Mouse (Mus musculus) hindbrain, embryonic 16.5 days (tissue): ENCODE measurements around the gene Hoxa10. TPM values are rescaled to one million over a fixed set of nuclear protein-coding genes. Genes with fewer than 3 reads are reported as not detected.

Experiments
- ATAC-seq: fragments of 200-750 bp; cut with Nextera tagmentation; 2 replicates; pipeline ENCODE4 v1.8.0; 2017; ENCODE audit warnings: moderate TSS enrichment, moderate library complexity
- H3K27ac ChIP-seq: fragments of 300-500 bp; sonication (generic); 2 replicates; pipeline ENCODE4 v1.5.1; 2014; ENCODE audit warnings: low read depth, mild to moderate bottlenecking, control low read depth, low read length, moderate library complexity
- H3K27me3 ChIP-seq: fragments of 300-500 bp; sonication (generic); replicated peaks from 2 replicates; pipeline ENCODE4 v1.6.1; 2014; ENCODE audit warnings: low read length; ENCODE audit not compliant: control insufficient read depth, insufficient read depth
- H3K36me3 ChIP-seq: fragments of 300-500 bp; sonication (generic); 2 replicates; pipeline ENCODE4 v1.6.1; 2014; ENCODE audit warnings: mild to moderate bottlenecking, low read length, moderate library complexity, mixed read lengths; ENCODE audit not compliant: control insufficient read depth, insufficient read depth
- H3K4me1 ChIP-seq: fragments of 300-500 bp; sonication (generic); 2 replicates; pipeline ENCODE4 v1.6.1; 2014; ENCODE audit warnings: low read depth, low read length; ENCODE audit not compliant: control insufficient read depth, insufficient read depth
- H3K4me2 ChIP-seq: fragments of 300-500 bp; sonication (generic); 2 replicates; pipeline ENCODE4 v1.6.1; 2014; ENCODE audit warnings: mild to moderate bottlenecking, low read length, control low read depth, moderate library complexity
- H3K4me3 ChIP-seq: fragments of 300-500 bp; sonication (generic); 2 replicates; pipeline ENCODE4 v1.5.1; 2014; ENCODE audit warnings: mild to moderate bottlenecking, low read length, control low read depth, moderate library complexity
- H3K9ac ChIP-seq: fragments of 300-500 bp; sonication (generic); 2 replicates; pipeline ENCODE4 v1.6.1; 2014; ENCODE audit warnings: low read depth, mild to moderate bottlenecking, control low read depth, low read length, moderate library complexity
- H3K9me3 ChIP-seq: fragments of 300-500 bp; sonication (generic); 2 replicates; pipeline ENCODE4 v1.6.1; 2014; ENCODE audit warnings: mild to moderate bottlenecking, low read length, moderate library complexity; ENCODE audit not compliant: control insufficient read depth
- WGBS: fragments of 180-500 bp; shearing (Covaris S2); extraction: QIAGEN DNeasy Blood & Tissue Kit; methylation state at CpG from one replicate; pipeline ENCODE4 v1.1.7; 2014; 5-methylcytosine and 5-hydroxymethylcytosine counted together
- polyA plus RNA-seq: library from polyadenylated mRNA; unstranded; fragments of >200 nt; fragmentation: Nextera tagmentation; extraction: Ambion mirVana; gene quantifications from 2 replicates; pipeline ENCODE4 v1.2.1, GENCODE M21; 2015

Hoxa10 gene
- polyA plus RNA-seq, 1 experiment from 2014 or later: not detected

- no peak overlapping the region for H3K27ac ChIP-seq
- H3K4me2 ChIP-seq: peak overlapping the region; percentile 92
- no peak for ATAC-seq
- WGBS: 4% methylated on average over 21 of the region's 21 CpGs
- no peak overlapping the region for H3K9ac ChIP-seq
- H3K9me3 ChIP-seq: no peaks in the 10 kb centered on the region
- peaks cover 61% of the 10 kb centered on the region for H3K27me3 ChIP-seq
- peaks cover 7% of the 10 kb centered on the region for H3K4me1 ChIP-seq
- H3K4me3 ChIP-seq: peak overlapping the region; percentile 50; the same call in 1 of the 2 replicates
- no peaks in the 10 kb centered on the region for H3K36me3 ChIP-seq
Measured at GRCm38 (mm10) chr6:52221993-52222685, 18.5 kb downstream of the Hoxa10 start.

- peak within 1 kb of the TSS; percentile 92 for H3K4me2 ChIP-seq
- peak within 1 kb of the TSS; percentile 66 for H3K9ac ChIP-seq
- peaks cover 7% of the 10 kb centered on the region for H3K4me1 ChIP-seq
- WGBS: under 1% methylated on average over 46 of the region's 46 CpGs
- H3K27me3 ChIP-seq: peaks cover 58% of the 10 kb centered on the region
- no peak within 1 kb of the TSS for H3K27ac ChIP-seq
- H3K9me3 ChIP-seq: no peaks in the 10 kb centered on the region
- peak within 1 kb of the TSS; percentile 50 for H3K4me3 ChIP-seq
- peak; percentile 71 for ATAC-seq
- no peaks in the 10 kb centered on the region for H3K36me3 ChIP-seq
Measured at GRCm38 (mm10) chr6:52221337-52221992, 19.2 kb downstream of the Hoxa10 start, which contains the start of gene Hoxa7. Hoxa7 (minus strand) TSS chr6:52221854.

- peak overlapping the region; percentile 92 for H3K4me2 ChIP-seq
- no peaks in the 10 kb centered on the region for H3K9me3 ChIP-seq
- H3K27ac ChIP-seq: no peak overlapping the region
- H3K27me3 ChIP-seq: peaks cover 61% of the 10 kb centered on the region
- peak overlapping the region; percentile 50 for H3K4me3 ChIP-seq
- peaks cover 7% of the 10 kb centered on the region for H3K4me1 ChIP-seq
- no peak for ATAC-seq
- H3K9ac ChIP-seq: no peak overlapping the region; the same call in 1 of the 2 replicates
- no peaks in the 10 kb centered on the region for H3K36me3 ChIP-seq
- 8% methylated on average over 12 of the region's 12 CpGs for whole genome bisulfite sequencing
Measured at GRCm38 (mm10) chr6:52220865-52221310, 19.8 kb downstream of the Hoxa10 start.

- H3K4me1 ChIP-seq: peaks cover 7% of the 10 kb centered on the region
- no peak overlapping the region for H3K9ac ChIP-seq
- no peak for ATAC-seq
- no peak overlapping the region for H3K27ac ChIP-seq
- H3K9me3 ChIP-seq: no peaks in the 10 kb centered on the region
- H3K36me3 ChIP-seq: no peaks in the 10 kb centered on the region
- WGBS: 14% methylated on average over 32 of the region's 32 CpGs
- H3K27me3 ChIP-seq: peaks cover 61% of the 10 kb centered on the region
- no peak overlapping the region for H3K4me2 ChIP-seq
- no peak overlapping the region for H3K4me3 ChIP-seq
Measured at GRCm38 (mm10) chr6:52220003-52220864, 20.4 kb downstream of the Hoxa10 start.

- Histone ChIP-seq H3K27me3 (peaks cover 64% of the 10 kb centered on the region), H3K9me3 (no peaks in the 10 kb centered on the region), H3K4me2 (no peak overlapping the region), H3K9ac (no peak overlapping the region), H3K27ac (no peak overlapping the region), H3K4me3 (no peak overlapping the region), H3K36me3 (no peaks in the 10 kb centered on the region), H3K4me1 (peaks cover 7% of the 10 kb centered on the region)
- no peak for ATAC-seq
- 22% methylated on average over 9 of the region's 9 CpGs for WGBS
Measured at GRCm38 (mm10) chr6:52219234-52219942, 21.3 kb downstream of the Hoxa10 start.

- H3K9me3 ChIP-seq: no peaks in the 10 kb centered on the region
- no peak for ATAC-seq
- H3K4me3 ChIP-seq: no peak overlapping the region
- H3K4me2 ChIP-seq: no peak overlapping the region
- H3K27ac ChIP-seq: no peak overlapping the region
- H3K36me3 ChIP-seq: no peaks in the 10 kb centered on the region
- peaks cover 7% of the 10 kb centered on the region for H3K4me1 ChIP-seq
- no peak overlapping the region for H3K9ac ChIP-seq
- H3K27me3 ChIP-seq: peaks cover 70% of the 10 kb centered on the region
- 11% methylated on average over 14 of the region's 14 CpGs for WGBS
Measured at GRCm38 (mm10) chr6:52218643-52219215, 21.9 kb downstream of the Hoxa10 start.

- 7% methylated on average over 23 of the region's 23 CpGs for WGBS
- Histone ChIP-seq H3K36me3 (no peaks in the 10 kb centered on the region), H3K4me1 (peaks cover 7% of the 10 kb centered on the region), H3K9ac (no peak overlapping the region), H3K9me3 (no peaks in the 10 kb centered on the region), H3K4me3 (no peak overlapping the region; the same call in 1 of the 2 replicates), H3K27me3 (peaks cover 69% of the 10 kb centered on the region), H3K27ac (no peak overlapping the region), H3K4me2 (peak overlapping the region; percentile 43)
- no peak for ATAC-seq
Measured at GRCm38 (mm10) chr6:52217895-52218642, 22.6 kb downstream of the Hoxa10 start.

GRCm38 (mm10) chr6:52217459-52217768 lies 23.2 kb downstream of the Hoxa10 start:
- peaks cover 69% of the 10 kb centered on the region for H3K27me3 ChIP-seq
- peaks cover 7% of the 10 kb centered on the region for H3K4me1 ChIP-seq
- WGBS: 2% methylated on average over 21 of the region's 25 CpGs
- H3K4me3 ChIP-seq: peak overlapping the region; percentile 33
- peak; percentile 56; the same call in 1 of the 2 replicates for ATAC-seq
- H3K9ac ChIP-seq: no peak overlapping the region
- no peak overlapping the region for H3K27ac ChIP-seq
- H3K4me2 ChIP-seq: peak overlapping the region; percentile 43
- H3K36me3 ChIP-seq: no peaks in the 10 kb centered on the region
- no peaks in the 10 kb centered on the region for H3K9me3 ChIP-seq
